Mouse (Mus musculus) myocyte (in vitro differentiated cells): ENCODE measurements around the gene Kcnq5.

Source experiments
- CEBPB ChIP-seq: IDR thresholded peaks from 2 replicates; pipeline ENCODE4 v1.6.1; 2011; ENCODE audit warnings: mild to moderate bottlenecking, moderate library complexity; ENCODE audit not compliant: poor library complexity, insufficient read depth, severe bottlenecking
- MAX ChIP-seq: IDR thresholded peaks from one replicate; pipeline ENCODE4 v1.6.1; 2011; ENCODE audit warnings: low read depth, mild to moderate bottlenecking, control low read depth
- MYOD1 ChIP-seq, 3 experiments: IDR thresholded peaks; one replicate each; pipeline ENCODE4 v1.6.1; 2011; ENCODE audit warnings: control low read depth in 2 of 3, low read depth in 2 of 3, mild to moderate bottlenecking in 2 of 3, moderate library complexity in 1 of 3; ENCODE audit not compliant: insufficient read length in 2 of 3, control insufficient read depth in 1 of 3
- MYOG ChIP-seq, 3 experiments: IDR thresholded peaks; one replicate each; pipeline ENCODE4 v1.6.1; 2011; ENCODE audit warnings: control low read depth in 2 of 3, low read depth in 2 of 3, mild to moderate bottlenecking in 2 of 3; ENCODE audit not compliant: insufficient read length in 2 of 3, control insufficient read depth in 1 of 3, insufficient read depth in 1 of 3
- POLR2A ChIP-seq: IDR thresholded peaks from one replicate; pipeline ENCODE4 v1.6.1; 2011; ENCODE audit warnings: low read depth, mild to moderate bottlenecking, control low read depth, moderate library complexity; ENCODE audit not compliant: insufficient read length
- POLR2AphosphoS2 ChIP-seq: IDR thresholded peaks from one replicate; pipeline ENCODE4 v1.6.1; 2011; ENCODE audit warnings: low read depth, control low read depth; ENCODE audit not compliant: insufficient read length
- SRF ChIP-seq: IDR thresholded peaks from one replicate; pipeline ENCODE4 v1.6.1; 2011; ENCODE audit warnings: low read depth; ENCODE audit not compliant: control insufficient read depth, insufficient read length
- TCF12 ChIP-seq: IDR thresholded peaks from one replicate; pipeline ENCODE4 v1.6.1; 2011; ENCODE audit warnings: mild to moderate bottlenecking, control low read depth; ENCODE audit not compliant: poor library complexity, insufficient read depth, severe bottlenecking
- TCF3 ChIP-seq: IDR thresholded peaks from one replicate; pipeline ENCODE4 v1.6.1; 2011; ENCODE audit warnings: low read depth, control low read depth; ENCODE audit not compliant: insufficient read length
- USF1 ChIP-seq: IDR thresholded peaks from one replicate; pipeline ENCODE4 v1.6.1; 2011; ENCODE audit warnings: low read depth, mild to moderate bottlenecking, control low read depth, moderate library complexity

DNA sequence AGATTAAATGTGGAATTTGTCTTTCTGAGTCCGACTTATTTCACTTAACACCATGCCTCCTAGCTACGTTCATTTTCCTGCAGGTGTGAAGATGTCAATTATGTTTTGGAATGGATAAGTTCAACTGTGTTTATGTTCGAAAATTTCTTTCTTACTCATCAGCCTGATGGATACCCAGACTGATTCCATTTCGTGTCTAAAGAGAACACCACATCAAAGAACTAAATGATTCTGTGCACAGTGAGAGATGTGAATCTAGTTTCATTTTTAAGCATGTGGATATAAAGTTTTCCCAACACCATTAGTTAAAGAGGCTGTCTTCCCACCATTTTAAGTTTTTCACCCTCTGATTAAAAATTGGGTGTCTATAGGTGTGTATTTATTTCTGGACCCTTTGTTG lies 357.7 kb downstream of the Kcnq5 start:
- TF ChIP-seq CEBPB (no peak), POLR2A (no peak), USF1 (no peak), MYOD1 (IDR thresholded peaks at IDR 0.05; ENCODE audit: control insufficient read depth in 1 of 3, insufficient read length in 2 of 3, low read depth in 2 of 3) (no peak), SRF (no peak), TCF3 (no peak), MYOG (IDR thresholded peaks at IDR 0.05; ENCODE audit: control insufficient read depth in 1 of 3, insufficient read depth in 1 of 3, insufficient read length in 2 of 3, low read depth in 2 of 3) (no peak), TCF12 (no peak), MAX (no peak), POLR2AphosphoS2 (no peak)
